Mouse (Mus musculus) liver, postnatal 0 days (tissue): ENCODE measurements around the gene Ino80b. TPM values are rescaled to one million over a fixed set of nuclear protein-coding genes. Genes with fewer than 3 reads are reported as not detected.

Experiments used
- ATAC-seq: fragments of 200-750 bp; cut with Nextera tagmentation; 2 replicates; pipeline ENCODE4 v1.8.0; 2017; ENCODE audit warnings: mild to moderate bottlenecking, moderate library complexity
- DNase-seq: peaks from one replicate; pipeline ENCODE4 v3.0.0-alpha.2; 2016
- H3K27ac ChIP-seq: fragments of 300-500 bp; sonication (generic); 2 replicates; pipeline ENCODE4 v1.5.1; 2014; ENCODE audit warnings: antibody characterized with exemption, moderate library complexity, mild to moderate bottlenecking, low read depth
- H3K27me3 ChIP-seq: fragments of 300-500 bp; sonication (generic); 2 replicates; pipeline ENCODE4 v1.6.1; 2014; ENCODE audit warnings: low read length, control low read depth, mixed read lengths; ENCODE audit not compliant: insufficient read depth
- H3K36me3 ChIP-seq: fragments of 300-500 bp; sonication (generic); replicated peaks from 2 replicates; pipeline ENCODE4 v1.6.1; 2014; ENCODE audit warnings: mild to moderate bottlenecking, control low read depth, low read length, moderate library complexity, mixed read lengths; ENCODE audit not compliant: insufficient read depth
- H3K4me1 ChIP-seq: fragments of 300-500 bp; sonication (generic); 2 replicates; pipeline ENCODE4 v1.6.1; 2014; ENCODE audit warnings: antibody characterized with exemption, mild to moderate bottlenecking, control low read depth; ENCODE audit not compliant: insufficient read depth
- H3K4me2 ChIP-seq: fragments of 300-500 bp; sonication (generic); 2 replicates; pipeline ENCODE4 v1.6.1; 2014; ENCODE audit warnings: low read depth, mild to moderate bottlenecking, low read length, moderate library complexity, mixed read lengths
- H3K4me3 ChIP-seq: fragments of 300-500 bp; sonication (generic); 2 replicates; pipeline ENCODE4 v1.5.1; 2014; ENCODE audit warnings: low read depth, low read length
- H3K9ac ChIP-seq: fragments of 300-500 bp; sonication (generic); replicated peaks from 2 replicates; pipeline ENCODE4 v1.6.1; 2014; ENCODE audit warnings: mild to moderate bottlenecking, moderate library complexity
- H3K9me3 ChIP-seq: fragments of 300-500 bp; sonication (generic); 2 replicates; pipeline ENCODE4 v1.6.1; 2016; ENCODE audit warnings: mild to moderate bottlenecking, control low read depth, low read length, mixed read lengths
- CTCF ChIP-seq: sonication (generic); IDR thresholded peaks from 2 replicates; pipeline ENCODE4 v1.5.1; 2016; ENCODE audit warnings: antibody characterized with exemption, low read depth
- EP300 ChIP-seq: IDR thresholded peaks from 2 replicates; pipeline ENCODE4 v1.6.1; 2016; ENCODE audit warnings: antibody characterized with exemption, low read depth, mild to moderate bottlenecking
- WGBS: fragments of 180-500 bp; shearing (Covaris S2); extraction: QIAGEN DNeasy Blood & Tissue Kit; methylation state at CpG from one replicate; pipeline ENCODE4 v1.1.7; 2014; ENCODE audit not compliant: insufficient replicate concordance; 5-methylcytosine and 5-hydroxymethylcytosine counted together
- polyA plus RNA-seq: library from polyadenylated mRNA; unstranded; fragments of >200 nt; fragmentation: Nextera tagmentation; extraction: Ambion mirVana; gene quantifications from 2 replicates; pipeline ENCODE4 v1.2.1, GENCODE M21; 2015

The Ino80b gene
- polyA plus RNA-seq, 1 experiment from 2014 or later: 5.1 TPM

- Histone ChIP-seq H3K4me2 (peak overlapping the region; percentile 85), H3K27me3 (no peaks in the 10 kb centered on the region), H3K36me3 (peaks cover 11% of the 10 kb centered on the region), H3K4me3 (peak overlapping the region; percentile 64), H3K9me3 (no peaks in the 10 kb centered on the region), H3K27ac (peak overlapping the region; percentile 77), H3K4me1 (peaks cover 40% of the 10 kb centered on the region), H3K9ac (peak overlapping the region; percentile 78)
- TF ChIP-seq EP300 (no peak), CTCF (no peak)
- ATAC-seq (peak; percentile 36), DNase-seq (no peak)
- 3% methylated on average over 35 of the region's 52 CpGs for WGBS
These were observed 3.1 kb downstream of the Ino80b start for GRCm38 (mm10) chr6:83121863-83122710.

GRCm38 (mm10) chr6:83120930-83121862, 4.0 kb downstream of the Ino80b start, which contains the start of gene Wbp1:
Gene Wbp1, minus strand, starts transcription at chr6:83121559.
- peaks cover 43% of the 10 kb centered on the region for H3K4me1 ChIP-seq

GRCm38 (mm10) chr6:83119734-83120051, 5.5 kb downstream of the Ino80b start:
- peaks cover 46% of the 10 kb centered on the region for H3K4me1 ChIP-seq
- no peak overlapping the region for H3K4me3 ChIP-seq
- DNase-seq (peak; percentile 35), ATAC-seq (no peak)
- no peak overlapping the region for H3K9ac ChIP-seq
- H3K4me2 ChIP-seq: 0 out of 2 replicates have a peak overlapping the region, but pooled peaks have one; percentile 85
- no peak overlapping the region for H3K27ac ChIP-seq
- TF ChIP-seq EP300: no peak
- no peak for TF ChIP-seq CTCF
- H3K27me3 ChIP-seq: no peaks in the 10 kb centered on the region
- WGBS: 74% methylated on average over 7 of the region's 7 CpGs
- H3K36me3 ChIP-seq: peaks cover 11% of the 10 kb centered on the region
- H3K9me3 ChIP-seq: no peaks in the 10 kb centered on the region

More at GRCm38 (mm10) chr6:83120930-83121862, 4.0 kb downstream of the Ino80b start, which contains the start of gene Wbp1:
- H3K27ac ChIP-seq: peak within 1 kb of the TSS; percentile 77
- ATAC-seq (peak; percentile 91), DNase-seq (peak; percentile 92)
- no peaks in the 10 kb centered on the region for H3K27me3 ChIP-seq
- 1% methylated on average over 38 of the region's 38 CpGs for WGBS
- peaks cover 11% of the 10 kb centered on the region for H3K36me3 ChIP-seq
- TF ChIP-seq EP300 (no peak), CTCF (no peak)
- H3K4me3 ChIP-seq: peak within 1 kb of the TSS; percentile 64
- peak within 1 kb of the TSS; percentile 85 for H3K4me2 ChIP-seq
- no peaks in the 10 kb centered on the region for H3K9me3 ChIP-seq
- peak within 1 kb of the TSS; percentile 78 for H3K9ac ChIP-seq

GRCm38 (mm10) chr6:83118825-83119733, 6.2 kb downstream of the Ino80b start:
- Histone ChIP-seq H3K4me2 (no peak overlapping the region), H3K9ac (no peak overlapping the region), H3K36me3 (peaks cover 11% of the 10 kb centered on the region), H3K4me3 (no peak overlapping the region), H3K4me1 (peaks cover 46% of the 10 kb centered on the region), H3K27me3 (no peaks in the 10 kb centered on the region), H3K27ac (no peak overlapping the region), H3K9me3 (no peaks in the 10 kb centered on the region)
- no peak for ATAC-seq
- TF ChIP-seq EP300 (no peak), CTCF (no peak)
- DNase-seq: no peak
- WGBS: 72% methylated on average over 14 of the region's 14 CpGs

- Histone ChIP-seq H3K4me3 (no peak overlapping the region), H3K4me2 (no peak overlapping the region), H3K27ac (no peak overlapping the region), H3K9me3 (no peaks in the 10 kb centered on the region), H3K36me3 (peaks cover 8% of the 10 kb centered on the region), H3K4me1 (peaks cover 41% of the 10 kb centered on the region), H3K27me3 (no peaks in the 10 kb centered on the region), H3K9ac (no peak overlapping the region)
- no peak for ATAC-seq
- DNase-seq: no peak
- TF ChIP-seq CTCF (no peak), EP300 (no peak)
- 85% methylated on average over 11 of the region's 11 CpGs for WGBS
These were observed 6.9 kb downstream of the Ino80b start for GRCm38 (mm10) chr6:83118369-83118768.
